Mouse (Mus musculus) limb, embryonic 11.5 days (tissue): ENCODE measurements around the gene Smyd3. TPM values are rescaled to one million over a fixed set of nuclear protein-coding genes. Genes with fewer than 3 reads are reported as not detected.

Experiments
- ATAC-seq: fragments of 200-750 bp; cut with Nextera tagmentation; 2 replicates; pipeline ENCODE4 v1.8.0; 2017; ENCODE audit warnings: low read depth; ENCODE audit not compliant: insufficient number of reproducible peaks, low FRiP score, low TSS enrichment
- DNase-seq: peaks from one replicate; pipeline ENCODE4 v3.0.0-alpha.2; 2015; ENCODE audit warnings: low spot score
- H3K27ac ChIP-seq: fragments of 300-500 bp; sonication (generic); replicated peaks from 2 replicates; pipeline ENCODE4 v1.5.1; 2014; ENCODE audit warnings: low read depth, mild to moderate bottlenecking, low read length
- H3K27me3 ChIP-seq: fragments of 300-500 bp; sonication (generic); 2 replicates; pipeline ENCODE4 v1.6.1; 2014; ENCODE audit warnings: mild to moderate bottlenecking, low read length, mixed read lengths; ENCODE audit not compliant: control insufficient read depth, insufficient read depth
- H3K36me3 ChIP-seq: fragments of 300-500 bp; sonication (generic); 2 replicates; pipeline ENCODE4 v1.6.1; 2014; ENCODE audit warnings: mild to moderate bottlenecking, low read length, moderate library complexity, mixed read lengths; ENCODE audit not compliant: control insufficient read depth, insufficient read depth
- H3K4me1 ChIP-seq: fragments of 300-500 bp; sonication (generic); 2 replicates; pipeline ENCODE4 v1.6.1; 2014; ENCODE audit warnings: low read length, mixed read lengths; ENCODE audit not compliant: control insufficient read depth, insufficient read depth
- H3K4me2 ChIP-seq: fragments of 300-500 bp; sonication (generic); 2 replicates; pipeline ENCODE4 v1.6.1; 2014; ENCODE audit warnings: low read depth, mild to moderate bottlenecking, moderate library complexity; ENCODE audit not compliant: severe bottlenecking
- H3K4me3 ChIP-seq: fragments of 300-500 bp; sonication (generic); 2 replicates; pipeline ENCODE4 v1.5.1; 2014; ENCODE audit warnings: low read depth, low read length
- H3K9ac ChIP-seq: fragments of 300-500 bp; sonication (generic); 2 replicates; pipeline ENCODE4 v1.6.1; 2014; ENCODE audit warnings: mild to moderate bottlenecking, low read length
- H3K9me3 ChIP-seq: fragments of 300-500 bp; sonication (generic); 2 replicates; pipeline ENCODE4 v1.6.1; 2016; ENCODE audit warnings: low read length; ENCODE audit not compliant: control insufficient read depth
- WGBS: fragments of 180-500 bp; shearing (Covaris S2); extraction: QIAGEN DNeasy Blood & Tissue Kit; methylation state at CpG from one replicate; pipeline ENCODE4 v1.1.7; 2014; 5-methylcytosine and 5-hydroxymethylcytosine counted together
- polyA plus RNA-seq: library from polyadenylated mRNA; unstranded; fragments of >200 nt; fragmentation: Nextera tagmentation; extraction: Ambion mirVana; gene quantifications from 2 replicates; pipeline ENCODE4 v1.2.1, GENCODE M21; 2014

Gene Smyd3
- polyA plus RNA-seq, 1 experiment from 2014 or later = 25.6 TPM

- H3K27ac ChIP-seq = peak overlapping the region; percentile 33; the same call in 1 of the 2 replicates
- no peak overlapping the region for H3K4me2 ChIP-seq
- peak; percentile 91 for DNase-seq
- 0 out of 2 replicates have a peak, but pooled peaks have one; percentile 36 for ATAC-seq
- H3K36me3 ChIP-seq = no peaks in the 10 kb centered on the region
- H3K9ac ChIP-seq = 0 out of 2 replicates have a peak overlapping the region, but pooled peaks have one; percentile 19
- WGBS = 35% methylated on average over 13 of the region's 13 CpGs
- H3K9me3 ChIP-seq = no peaks in the 10 kb centered on the region
- H3K27me3 ChIP-seq = no peaks in the 10 kb centered on the region
- peaks cover 16% of the 10 kb centered on the region for H3K4me1 ChIP-seq
- no peak overlapping the region for H3K4me3 ChIP-seq
Measured at GRCm38 (mm10) chr1:179231777-179232661, 285.8 kb downstream of the Smyd3 start.

- no peak overlapping the region for H3K4me3 ChIP-seq
- no peak overlapping the region for H3K4me2 ChIP-seq
- WGBS = 60% methylated on average over 3 of the region's 3 CpGs
- H3K27ac ChIP-seq = no peak overlapping the region
- no peaks in the 10 kb centered on the region for H3K36me3 ChIP-seq
- no peaks in the 10 kb centered on the region for H3K9me3 ChIP-seq
- H3K27me3 ChIP-seq = no peaks in the 10 kb centered on the region
- 0 out of 2 replicates have a peak, but pooled peaks have one; percentile 28 for ATAC-seq
- H3K4me1 ChIP-seq = peaks cover 13% of the 10 kb centered on the region
- DNase-seq = peak; percentile 60
- no peak overlapping the region for H3K9ac ChIP-seq
Measured at GRCm38 (mm10) chr1:179229515-179229914, 288.3 kb downstream of the Smyd3 start.

- H3K36me3 ChIP-seq = no peaks in the 10 kb centered on the region
- H3K9me3 ChIP-seq = no peaks in the 10 kb centered on the region
- WGBS = 39% methylated on average over 1 of the region's 1 CpGs
- no peak overlapping the region for H3K9ac ChIP-seq
- no peak overlapping the region for H3K27ac ChIP-seq
- H3K4me3 ChIP-seq = no peak overlapping the region
- H3K4me2 ChIP-seq = no peak overlapping the region
- ATAC-seq (no peak), DNase-seq (no peak)
- peaks cover 7% of the 10 kb centered on the region; the same call in 1 of the 2 replicates for H3K4me1 ChIP-seq
- H3K27me3 ChIP-seq = no peaks in the 10 kb centered on the region
Measured at GRCm38 (mm10) chr1:179220290-179220689, 297.6 kb downstream of the Smyd3 start.

- ATAC-seq (no peak), DNase-seq (no peak)
- no peaks in the 10 kb centered on the region for H3K36me3 ChIP-seq
- H3K4me1 ChIP-seq = peaks cover 7% of the 10 kb centered on the region; the same call in 1 of the 2 replicates
- no peak overlapping the region for H3K9ac ChIP-seq
- H3K4me3 ChIP-seq = no peak overlapping the region
- H3K27ac ChIP-seq = no peak overlapping the region
- H3K9me3 ChIP-seq = no peaks in the 10 kb centered on the region
- H3K27me3 ChIP-seq = no peaks in the 10 kb centered on the region
- H3K4me2 ChIP-seq = no peak overlapping the region
- 26% methylated on average over 5 of the region's 5 CpGs for WGBS
Measured at GRCm38 (mm10) chr1:179218061-179218460, 299.8 kb downstream of the Smyd3 start.

- DNase-seq (no peak), ATAC-seq (no peak)
- WGBS = 26% methylated on average over 4 of the region's 4 CpGs
- H3K4me2 ChIP-seq = no peak overlapping the region
- H3K4me3 ChIP-seq = no peak overlapping the region
- no peak overlapping the region for H3K9ac ChIP-seq
- no peaks in the 10 kb centered on the region for H3K27me3 ChIP-seq
- no peaks in the 10 kb centered on the region for H3K36me3 ChIP-seq
- H3K27ac ChIP-seq = no peak overlapping the region
- no peaks in the 10 kb centered on the region for H3K9me3 ChIP-seq
- H3K4me1 ChIP-seq = peaks cover 12% of the 10 kb centered on the region; the same call in 1 of the 2 replicates
Measured at GRCm38 (mm10) chr1:179217036-179217435, 300.8 kb downstream of the Smyd3 start.

- WGBS = 94% methylated on average over 9 of the region's 9 CpGs
- H3K36me3 ChIP-seq = no peaks in the 10 kb centered on the region
- no peak overlapping the region for H3K4me2 ChIP-seq
- H3K9me3 ChIP-seq = no peaks in the 10 kb centered on the region
- H3K9ac ChIP-seq = no peak overlapping the region
- ATAC-seq (no peak), DNase-seq (no peak)
- H3K27me3 ChIP-seq = no peaks in the 10 kb centered on the region
- no peak overlapping the region for H3K4me3 ChIP-seq
- peaks cover 9% of the 10 kb centered on the region; the same call in 1 of the 2 replicates for H3K4me1 ChIP-seq
- H3K27ac ChIP-seq = no peak overlapping the region
Measured at GRCm38 (mm10) chr1:179213381-179213780, 304.5 kb downstream of the Smyd3 start.

- no peak overlapping the region for H3K27ac ChIP-seq
- no peaks in the 10 kb centered on the region for H3K36me3 ChIP-seq
- H3K4me1 ChIP-seq = peaks cover 19% of the 10 kb centered on the region
- no peak overlapping the region for H3K4me3 ChIP-seq
- DNase-seq (no peak), ATAC-seq (no peak)
- no peaks in the 10 kb centered on the region for H3K9me3 ChIP-seq
- H3K9ac ChIP-seq = no peak overlapping the region
- no peaks in the 10 kb centered on the region for H3K27me3 ChIP-seq
- 52% methylated on average over 7 of the region's 7 CpGs for WGBS
- H3K4me2 ChIP-seq = no peak overlapping the region
Measured at GRCm38 (mm10) chr1:179212295-179212694, 305.5 kb downstream of the Smyd3 start.

- H3K4me1 ChIP-seq = peaks cover 19% of the 10 kb centered on the region
- no peak overlapping the region for H3K27ac ChIP-seq
- H3K4me2 ChIP-seq = no peak overlapping the region
- ATAC-seq (no peak), DNase-seq (no peak)
- no peak overlapping the region for H3K4me3 ChIP-seq
- 86% methylated on average over 4 of the region's 4 CpGs for WGBS
- H3K36me3 ChIP-seq = no peaks in the 10 kb centered on the region
- no peaks in the 10 kb centered on the region for H3K27me3 ChIP-seq
- no peak overlapping the region for H3K9ac ChIP-seq
- H3K9me3 ChIP-seq = no peaks in the 10 kb centered on the region
Measured at GRCm38 (mm10) chr1:179211313-179211712, 306.5 kb downstream of the Smyd3 start.
